Comparison of ENCODE assay signal across 8 mouse cellular contexts in the genomic region with DNA sequence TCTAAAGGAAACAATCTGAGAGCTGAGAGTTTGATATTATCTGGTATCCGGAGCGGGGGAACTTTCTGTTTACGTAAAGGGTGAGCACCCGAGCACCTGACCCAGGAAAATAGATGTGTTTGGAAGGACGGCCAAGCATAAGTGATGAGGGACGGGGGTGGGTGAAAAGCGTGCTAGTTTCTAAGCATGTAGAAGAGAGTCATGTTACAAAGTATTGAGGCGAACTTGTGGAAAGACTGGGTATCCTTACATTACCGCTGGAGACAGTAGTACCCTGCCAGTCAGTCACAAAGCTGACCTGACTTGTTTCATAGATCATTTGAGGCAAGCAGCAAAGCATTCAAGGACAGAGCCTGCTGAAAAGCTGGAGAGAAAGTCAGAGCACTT. TPM values are rescaled to one million over a fixed set of nuclear protein-coding genes. Genes with fewer than 3 reads are reported as not detected.
A peak's percentile ranks its signal among the peaks of the same experiment; 100 is the strongest.
DNase-seq lines count a peak whose midpoint lies in the region; ATAC-seq and TF ChIP-seq lines count a peak whose summit lies in the region.

No protein-coding gene starts in this region.

- 0% methylated on average over 9 of the region's 9 CpGs for WGBS in heart, adult 2 months
- WGBS in forebrain, embryonic 13.5 days, result 1% methylated on average over 9 of the region's 9 CpGs
- WGBS in liver, postnatal 0 days (ENCODE audit: insufficient replicate concordance), result under 1% methylated on average over 9 of the region's 9 CpGs

- peak overlapping the region; percentile 39 for H3K4me2 ChIP-seq in CH12.LX (ENCODE audit: insufficient read depth, low read depth, poor library complexity, severe bottlenecking)
- peak overlapping the region; percentile 76 for H3K4me2 ChIP-seq in forebrain, embryonic 13.5 days
- H3K4me2 ChIP-seq in liver, postnatal 0 days (ENCODE audit: low read depth, low read length), result peak overlapping the region; percentile 88

- dilution Hi-C loops in CH12.LX (cut with MboI; ENCODE audit: extremely low pct_ligation_motif_present, extremely low pct_unique_long_range_greater_than_20kb, low sequenced_read_pairs), result no loop called here

- no peaks in the 10 kb centered on the region for H3K79me2 ChIP-seq in heart, adult 2 months (replicated peaks; ENCODE audit: control insufficient read depth, insufficient read depth, low read length)
- peaks cover 9% of the 10 kb centered on the region for H3K79me2 ChIP-seq in CH12.LX (replicated peaks; ENCODE audit: control insufficient read depth, extremely low read depth, insufficient read depth, poor library complexity, severe bottlenecking)

- peak overlapping the region; percentile 71 for H3K4me3 ChIP-seq in heart, adult 2 months
- H3K4me3 ChIP-seq in CH12.LX (replicated peaks in 1 of 3; ENCODE audit: low read depth in 2 of 3, low read length in 2 of 3, poor library complexity in 1 of 3), result peak overlapping the region; percentile 82 to 100 (median 87)
- H3K4me3 ChIP-seq in forebrain, embryonic 13.5 days, result peak overlapping the region; percentile 84
- H3K4me3 ChIP-seq in liver, postnatal 0 days (ENCODE audit: low read depth, low read length), result peak overlapping the region; percentile 81

- no peaks in the 10 kb centered on the region; the same call in none of the 2 replicates for H3K4me1 ChIP-seq in heart, adult 2 months (ENCODE audit: control insufficient read depth, insufficient read depth, low read length)
- H3K4me1 ChIP-seq in CH12.LX (ENCODE audit: control insufficient read depth in 1 of 2, insufficient read depth in 2 of 2), result peaks cover 0 to 48% of the 10 kb centered on the region in 2 experiments; a peak in 3 of 4 replicates
- H3K4me1 ChIP-seq in forebrain, embryonic 13.5 days, result peaks cover 20% of the 10 kb centered on the region
- H3K4me1 ChIP-seq in liver, postnatal 0 days (ENCODE audit: insufficient read depth), result peaks cover 25% of the 10 kb centered on the region

- H3K27ac ChIP-seq in heart, adult 2 months, result peak overlapping the region; percentile 98
- H3K27ac ChIP-seq in CH12.LX (ENCODE audit: insufficient read depth, low read depth), result no peak overlapping the region
- H3K27ac ChIP-seq in forebrain, embryonic 13.5 days, result peak overlapping the region; percentile 98
- H3K27ac ChIP-seq in liver, postnatal 0 days (ENCODE audit: low read depth), result peak overlapping the region; percentile 96

- TF ChIP-seq CTCF in heart, adult 2 months (IDR thresholded peaks at IDR 0.05), result no peak
- no peak for TF ChIP-seq CTCF in CH12.LX (conservative IDR thresholded peaks at IDR 0.05 in 1 of 2, IDR thresholded peaks at IDR 0.05 in 1 of 2; ENCODE audit: low read depth in 2 of 2, low read length in 2 of 2)
- no peak for TF ChIP-seq CTCF in liver, postnatal 0 days (IDR thresholded peaks at IDR 0.05; ENCODE audit: low read depth)

- H3K9me3 ChIP-seq in CH12.LX (replicated peaks; ENCODE audit: low read length), result no peaks in the 10 kb centered on the region
- H3K9me3 ChIP-seq in forebrain, embryonic 13.5 days (replicated peaks), result no peaks in the 10 kb centered on the region
- no peaks in the 10 kb centered on the region for H3K9me3 ChIP-seq in liver, postnatal 0 days (ENCODE audit: low read length)

- TF ChIP-seq POLR2A in heart, adult 2 months (IDR thresholded peaks at IDR 0.05; ENCODE audit: insufficient read depth, low read depth, low read length), result no peak
- no peak for TF ChIP-seq POLR2A in CH12.LX (IDR thresholded peaks at IDR 0.05; ENCODE audit: low read depth, low read length)

- TF ChIP-seq RAD21 in CH12.LX (IDR thresholded peaks at IDR 0.05; ENCODE audit: low read depth, low read length), result no peak

- H3K9ac ChIP-seq in heart, adult 2 months (ENCODE audit: low read depth, low read length), result peak overlapping the region; percentile 81
- H3K9ac ChIP-seq in CH12.LX (ENCODE audit: insufficient read depth, low read depth), result peak overlapping the region; percentile 62
- H3K9ac ChIP-seq in forebrain, embryonic 13.5 days, result peak overlapping the region; percentile 97
- peak overlapping the region; percentile 90 for H3K9ac ChIP-seq in liver, postnatal 0 days (replicated peaks)

- no peak for TF ChIP-seq EP300 in heart, adult 2 months (IDR thresholded peaks at IDR 0.05; ENCODE audit: insufficient read depth, low read depth, low read length)
- TF ChIP-seq EP300 in CH12.LX (IDR thresholded peaks at IDR 0.05; ENCODE audit: low read length), result no peak
- TF ChIP-seq EP300 in liver, postnatal 0 days (IDR thresholded peaks at IDR 0.05; ENCODE audit: low read depth), result no peak

- no peaks in the 10 kb centered on the region for H3K27me3 ChIP-seq in heart, adult 2 months (ENCODE audit: control insufficient read depth, insufficient read depth, low read length)
- no peaks in the 10 kb centered on the region for H3K27me3 ChIP-seq in CH12.LX (replicated peaks)
- no peaks in the 10 kb centered on the region for H3K27me3 ChIP-seq in forebrain, embryonic 13.5 days
- H3K27me3 ChIP-seq in liver, postnatal 0 days (ENCODE audit: insufficient read depth, low read length), result no peaks in the 10 kb centered on the region

- in situ Hi-C loops in CH12.LX (cut with MboI; ENCODE audit: low pct_ligation_motif_present, low pct_unique_long_range_greater_than_20kb, low sequenced_read_pairs), result no loop called here

- intact Hi-C loops in heart, adult 2 months (cut with DNase I), result loop anchor here (5.0 kb wide), 2 partner anchors 205 to 575 kb away; a partner anchor contains a TSS

- ATAC-seq in forebrain, embryonic 13.5 days, result no peak
- no peak for ATAC-seq in liver, postnatal 0 days

- no peak for DNase-seq in heart, adult 2 months
- DNase-seq in heart, adult 8-10 months (ENCODE audit: low spot score), result no peak
- DNase-seq in CH12.LX (ENCODE audit: extremely low read depth), result no peak
- DNase-seq in liver, postnatal 0 days, result no peak
- no peak for DNase-seq in right cerebral cortex, adult 18-20 months
- no peak for DNase-seq in layer of hippocampus, adult 8-10 months (ENCODE audit: low spot score in 2 of 2)
- DNase-seq in cerebellum, postnatal 25 days, result no peak

- H3K36me3 ChIP-seq in heart, adult 2 months (ENCODE audit: control insufficient read depth, insufficient read depth, low read length), result no peaks in the 10 kb centered on the region; the same call in 1 of the 2 replicates
- peaks cover 0 to 23% of the 10 kb centered on the region in 2 experiments for H3K36me3 ChIP-seq in CH12.LX (replicated peaks in 1 of 2; ENCODE audit: control insufficient read depth in 1 of 2, insufficient read depth in 1 of 2, low read length in 1 of 2)
- peaks cover 20% of the 10 kb centered on the region for H3K36me3 ChIP-seq in forebrain, embryonic 13.5 days (ENCODE audit: poor library complexity, severe bottlenecking)
- H3K36me3 ChIP-seq in liver, postnatal 0 days (replicated peaks; ENCODE audit: insufficient read depth, low read length), result 0 out of 2 replicates have a peak, but pooled peaks cover 6% of the 10 kb centered on the region

TF ChIP-seq in CH12.LX, 34 proteins besides CTCF, POLR2A, EP300 and RAD21:
- TF ChIP-seq ELF1 (IDR thresholded peaks at IDR 0.05; ENCODE audit: low read depth, low read length) (no peak), E2F4 (IDR thresholded peaks at IDR 0.05; ENCODE audit: insufficient replicate concordance, low read depth, low read length) (no peak), POLR2AphosphoS2 (IDR thresholded peaks at IDR 0.05; ENCODE audit: low read depth, low read length) (no peak), MAFK (IDR thresholded peaks at IDR 0.05; ENCODE audit: insufficient replicate concordance, low read length) (no peak), UBTF (IDR thresholded peaks at IDR 0.05; ENCODE audit: low read depth, low read length) (no peak), CHD1 (IDR thresholded peaks at IDR 0.05; ENCODE audit: low read depth, low read length) (no peak), MAX (IDR thresholded peaks at IDR 0.05; ENCODE audit: low read length) (no peak), RCOR1 (conservative IDR thresholded peaks at IDR 0.05; ENCODE audit: low read depth, low read length) (no peak), TBP (conservative IDR thresholded peaks at IDR 0.05; ENCODE audit: low read depth, low read length) (no peak), ZNF384 (IDR thresholded peaks at IDR 0.05; ENCODE audit: low read depth, low read length) (no peak), GABPA (IDR thresholded peaks at IDR 0.05; ENCODE audit: insufficient replicate concordance, low read depth, low read length) (no peak), MEF2A (IDR thresholded peaks at IDR 0.05; ENCODE audit: borderline replicate concordance, low read depth, low read length) (no peak), NELFE (IDR thresholded peaks at IDR 0.05; ENCODE audit: low read depth, low read length) (no peak)

RNA-seq across cellular contexts. Expression of a gene that starts 0.5 kb away (rescaled TPM):
- total RNA-seq in heart, adult 2 months (2021), result 10 to 100 TPM; 49.4 to 57.5 TPM
- 7.3 and 9.9 TPM in 2 replicates for polyA plus RNA-seq in heart, adult 2 months (2012; rRNA removed)
- 10 to 100 TPM; 50.0 to 63.2 (median 54.9) TPM for total RNA-seq in heart, adult 8-10 months (2022)
- total RNA-seq in CH12.LX (2012; rRNA removed) (18.7 and 24.8 TPM in 2 replicates), CH12.LX (2014; rRNA removed) (27.3 and 34.9 TPM in 2 replicates)
- polyA plus RNA-seq in CH12.LX (2012; ENCODE audit: insufficient read length, low read depth), result 45.6 and 62.4 TPM in 2 replicates
- 55.4 and 57.9 TPM in 2 replicates for polyA plus RNA-seq in forebrain, embryonic 13.5 days (2015; fragmentation: Nextera tagmentation; extraction: Ambion mirVana)
- polyA plus RNA-seq in liver, postnatal 0 days (2015; fragmentation: Nextera tagmentation; extraction: Ambion mirVana), result 15.5 and 16.6 TPM in 2 replicates
- 10 to 100 TPM; 26.7 to 34.7 (median 31.2) TPM for total RNA-seq in layer of hippocampus, adult 8-10 months (2022)

RNA-seq across cellular contexts. Expression of a gene that starts 0.7 kb away (rescaled TPM):
- total RNA-seq in heart, adult 2 months (2021), result 100 to 1,000 TPM; 344 to 384 TPM
- polyA plus RNA-seq in heart, adult 2 months (2012; rRNA removed), result 128 and 135 TPM in 2 replicates
- 100 to 1,000 TPM; 342 to 434 (median 380) TPM for total RNA-seq in heart, adult 8-10 months (2022)
- total RNA-seq in CH12.LX (2012; rRNA removed) (62.6 and 64.5 TPM in 2 replicates), CH12.LX (2014; rRNA removed) (20.8 and 27.2 TPM in 2 replicates)
- 87.4 and 102 TPM in 2 replicates for polyA plus RNA-seq in CH12.LX (2012; ENCODE audit: insufficient read length, low read depth)
- 191 and 222 TPM in 2 replicates for polyA plus RNA-seq in forebrain, embryonic 13.5 days (2015; fragmentation: Nextera tagmentation; extraction: Ambion mirVana)
- 123 and 126 TPM in 2 replicates for polyA plus RNA-seq in liver, postnatal 0 days (2015; fragmentation: Nextera tagmentation; extraction: Ambion mirVana)
- total RNA-seq in layer of hippocampus, adult 8-10 months (2022), result 100 to 1,000 TPM in 3 of 4 experiments, 10 to 100 TPM in 1; 93.1 to 131 (median 114) TPM
